Mouse (Mus musculus) embryonic facial prominence, embryonic 14.5 days (tissue): ENCODE measurements around the gene Zfp281. TPM values are rescaled to one million over a fixed set of nuclear protein-coding genes. Genes with fewer than 3 reads are reported as not detected.

Source experiments
- ATAC-seq: fragments of 200-750 bp; cut with Nextera tagmentation; 2 replicates; pipeline ENCODE4 v1.8.0; 2017; ENCODE audit warnings: low read depth, moderate number of reproducible peaks, moderate TSS enrichment
- DNase-seq: peaks from one replicate; pipeline ENCODE4 v3.0.0-alpha.2; 2015; ENCODE audit warnings: low spot score
- H3K27ac ChIP-seq: fragments of 300-500 bp; sonication (generic); replicated peaks from 2 replicates; pipeline ENCODE4 v1.5.1; 2014; ENCODE audit warnings: low read depth, mild to moderate bottlenecking, low read length, moderate library complexity
- H3K27me3 ChIP-seq: fragments of 300-500 bp; sonication (generic); replicated peaks from 2 replicates; pipeline ENCODE4 v1.6.1; 2014; ENCODE audit warnings: low read length; ENCODE audit not compliant: control insufficient read depth, insufficient read depth
- H3K36me3 ChIP-seq: fragments of 300-500 bp; sonication (generic); 2 replicates; pipeline ENCODE4 v1.6.1; 2014; ENCODE audit warnings: low read length, mixed read lengths; ENCODE audit not compliant: control insufficient read depth, insufficient read depth
- H3K4me1 ChIP-seq: fragments of 300-500 bp; sonication (generic); 2 replicates; pipeline ENCODE4 v1.6.1; 2014; ENCODE audit warnings: antibody characterized with exemption, low read length; ENCODE audit not compliant: control insufficient read depth, insufficient read depth
- H3K4me2 ChIP-seq: fragments of 300-500 bp; sonication (generic); 2 replicates; pipeline ENCODE4 v1.6.1; 2014; ENCODE audit warnings: low read depth, mild to moderate bottlenecking, low read length, moderate library complexity, mixed read lengths
- H3K4me3 ChIP-seq: fragments of 300-500 bp; sonication (generic); 2 replicates; pipeline ENCODE4 v1.5.1; 2014; ENCODE audit warnings: low read depth, mild to moderate bottlenecking, low read length
- H3K9ac ChIP-seq: fragments of 300-500 bp; sonication (generic); 2 replicates; pipeline ENCODE4 v1.6.1; 2014; ENCODE audit warnings: low read depth, mild to moderate bottlenecking, low read length, moderate library complexity, mixed read lengths
- H3K9me3 ChIP-seq: fragments of 300-500 bp; sonication (generic); 2 replicates; pipeline ENCODE4 v1.6.1; 2016; ENCODE audit warnings: low read length; ENCODE audit not compliant: control insufficient read depth
- WGBS: fragments of 180-500 bp; shearing (Covaris S2); extraction: QIAGEN DNeasy Blood & Tissue Kit; methylation state at CpG from one replicate; pipeline ENCODE4 v1.1.7; 2014; 5-methylcytosine and 5-hydroxymethylcytosine counted together
- polyA plus RNA-seq: library from polyadenylated mRNA; unstranded; fragments of >200 nt; fragmentation: Nextera tagmentation; extraction: Ambion mirVana; gene quantifications from 2 replicates; pipeline ENCODE4 v1.2.1, GENCODE M21; 2014

Gene Zfp281
- polyA plus RNA-seq, 1 experiment from 2014 or later, result 19.5 TPM

GRCm38 (mm10) chr1:136678836-136679235, 54.1 kb downstream of the Zfp281 start:
- no peaks in the 10 kb centered on the region for H3K36me3 ChIP-seq

More at GRCm38 (mm10) chr1:136678836-136679235, 54.1 kb downstream of the Zfp281 start:
- 48% methylated on average over 4 of the region's 4 CpGs for WGBS
- Histone ChIP-seq H3K27ac (no peak overlapping the region), H3K27me3 (no peaks in the 10 kb centered on the region), H3K4me3 (no peak overlapping the region), H3K4me1 (peaks cover 8% of the 10 kb centered on the region), H3K9ac (no peak overlapping the region), H3K9me3 (no peaks in the 10 kb centered on the region), H3K4me2 (no peak overlapping the region)
- ATAC-seq (no peak), DNase-seq (no peak)

Other genes starting within 250 kb of the Zfp281 start
- gene Ddx59, start 209.6 kb upstream of the Zfp281 start, polyA plus RNA-seq, result 17.0 and 18.7 TPM in 2 replicates
- 5.7 and 6.6 TPM in 2 replicates for gene Kif14, start 158.6 kb upstream of the Zfp281 start, polyA plus RNA-seq